Mouse (Mus musculus): ENCODE measurements at regions not wholly inside any gene's neighbourhood (a gene's known extent, or its start where the extent isn't known, plus 50 kb on each side); places are given as distances from the start of the nearest gene placed in this dataset.

DNA sequence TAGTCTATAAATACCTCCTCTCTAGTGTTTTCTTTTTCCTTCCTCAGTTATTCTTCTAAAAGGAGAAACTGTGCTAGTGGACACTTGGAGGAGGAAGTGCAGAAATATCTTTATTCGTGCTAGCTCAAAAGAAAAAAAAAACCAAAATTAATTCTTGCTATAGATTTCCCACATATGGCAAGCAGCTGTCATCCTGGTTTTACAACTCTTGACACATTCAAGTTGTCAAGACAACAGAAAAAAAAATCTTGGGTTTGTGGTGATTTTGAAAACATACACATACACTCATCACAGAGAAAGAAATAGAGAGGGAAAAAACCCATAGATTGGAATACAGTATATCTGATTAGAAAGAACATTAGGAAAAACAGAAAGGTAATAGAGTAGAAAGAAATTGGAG lies 352.8 kb upstream of the Slco3a1 start:
- DNase-seq (ENCODE audit: low spot score in 2 of 2) = no peak

GRCm38 (mm10) chr7:74877466-74877865 lies 322.9 kb upstream of the Slco3a1 start:
- no peak for DNase-seq (ENCODE audit: low spot score in 2 of 2)

- DNase-seq (ENCODE audit: low spot score in 2 of 2) = peak; percentile 22 to 34
Observed at GRCm38 (mm10) chr7:74876667-74877066, 322.1 kb upstream of the Slco3a1 start.

DNA sequence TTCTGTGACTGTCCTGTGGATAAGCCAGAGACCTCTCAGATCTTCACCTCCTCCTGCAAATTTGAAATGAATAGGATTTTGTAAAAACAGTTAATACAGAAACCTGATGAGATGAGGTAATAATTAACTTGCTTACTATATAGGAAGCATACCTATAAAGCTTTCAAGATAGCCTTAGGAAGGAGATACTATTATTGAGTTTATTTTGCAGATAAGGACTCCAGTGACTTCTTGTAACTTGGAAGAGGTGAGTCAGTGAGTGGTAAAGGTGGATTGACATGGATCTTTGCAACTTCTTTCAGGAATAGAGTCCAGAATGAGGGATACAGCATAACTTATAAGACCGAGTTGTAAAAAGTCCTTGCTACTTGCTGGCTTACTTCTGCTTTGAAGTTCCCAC lies 315.7 kb upstream of the Slco3a1 start:
- DNase-seq (ENCODE audit: low spot score in 2 of 2) = no peak

DNA sequence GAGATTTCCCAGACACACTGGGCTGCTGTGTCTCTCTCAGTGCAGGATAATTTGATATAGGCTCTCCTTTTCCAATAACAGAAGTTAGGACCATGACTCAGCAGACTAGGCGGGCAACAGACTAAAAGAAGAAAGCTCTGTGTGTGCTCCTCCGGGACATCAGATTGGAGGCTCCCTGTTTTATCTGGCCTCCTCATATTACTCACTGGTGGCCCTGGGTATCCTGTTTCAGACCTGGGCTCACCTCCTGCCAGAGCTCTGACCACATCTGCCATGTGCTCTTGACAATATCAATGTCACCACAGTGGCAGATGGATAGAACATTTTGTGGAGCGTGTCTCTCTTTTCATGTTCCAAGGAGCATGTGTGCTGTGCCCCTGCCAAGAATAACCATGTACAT lies 308.1 kb upstream of the Slco3a1 start:
- DNase-seq (ENCODE audit: low spot score in 2 of 2) = no peak

DNA sequence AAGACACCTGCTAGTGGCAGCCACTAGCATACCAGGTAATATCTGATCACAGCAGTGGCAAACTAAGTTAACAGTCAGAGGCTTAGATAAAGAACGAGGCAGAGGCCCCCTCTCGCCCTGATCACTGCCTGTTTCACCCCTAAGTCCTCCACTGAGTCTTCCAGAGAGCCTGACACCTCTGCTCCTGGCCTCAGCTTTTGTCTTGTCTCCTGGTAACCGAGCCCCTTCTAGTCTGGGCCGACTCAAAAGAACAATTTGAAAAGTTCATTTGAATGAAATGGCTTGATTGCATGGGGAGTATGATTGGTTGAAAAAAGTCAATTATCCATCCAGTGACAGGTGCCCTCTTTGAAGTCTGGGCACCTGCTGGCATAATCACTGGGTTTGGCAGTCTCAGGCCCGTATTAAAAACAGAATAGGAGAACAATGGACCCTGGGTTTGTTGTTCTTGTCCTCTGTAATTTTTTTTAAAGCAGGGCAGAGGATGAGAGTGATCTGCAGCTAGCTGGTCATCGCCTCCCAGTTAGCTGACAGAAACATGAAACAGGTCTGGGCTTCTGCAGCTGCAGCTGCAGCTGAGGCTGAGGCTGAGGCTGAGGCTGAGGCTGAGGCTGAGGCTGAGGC lies 289.8 kb upstream of the Slco3a1 start:
- DNase-seq (ENCODE audit: low spot score in 2 of 2) = no peak

DNA sequence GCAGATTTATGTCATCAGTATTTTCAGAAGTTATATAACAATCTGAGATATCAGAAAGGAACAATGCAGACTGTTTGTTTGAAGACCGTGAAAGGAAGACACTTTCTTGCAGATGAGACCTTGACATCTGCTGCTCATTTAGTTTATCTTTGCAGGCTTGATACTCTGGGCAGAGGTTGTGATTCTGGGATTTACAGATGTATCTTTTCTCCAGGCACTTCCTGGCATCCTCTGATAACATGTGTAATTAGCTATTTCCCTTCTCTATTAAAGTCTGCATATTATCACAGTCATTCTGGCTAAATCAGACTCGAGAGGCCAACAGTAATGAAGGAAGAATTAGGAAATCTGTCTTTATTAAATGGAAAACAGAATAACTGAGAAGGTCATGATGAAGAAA lies 268.7 kb upstream of the Slco3a1 start:
- no peak for DNase-seq (ENCODE audit: low spot score in 2 of 2)

GRCm38 (mm10) chr7:74793241-74793640 lies 238.7 kb upstream of the Slco3a1 start:
- no peak for DNase-seq (ENCODE audit: low spot score in 2 of 2)

DNA sequence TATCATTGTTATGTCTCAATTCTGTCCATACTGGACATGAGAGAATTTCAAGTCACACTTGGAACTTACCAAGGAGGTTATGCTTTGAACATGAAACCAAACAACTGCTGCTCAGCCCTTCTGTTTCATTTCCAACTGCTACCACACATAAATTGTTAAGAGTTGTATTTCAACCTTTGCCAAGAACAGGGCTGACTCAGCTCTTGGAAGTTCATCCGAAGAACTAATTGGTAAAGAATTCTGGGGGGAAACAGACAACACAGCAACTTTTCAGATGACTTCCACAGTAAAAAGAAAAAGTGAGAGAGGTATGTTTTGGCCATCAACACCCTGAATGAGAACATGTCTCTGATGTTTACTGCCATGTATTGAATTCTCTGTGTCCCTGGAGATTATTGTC lies 234.1 kb upstream of the Slco3a1 start:
- no peak for DNase-seq (ENCODE audit: low spot score in 2 of 2)

DNA sequence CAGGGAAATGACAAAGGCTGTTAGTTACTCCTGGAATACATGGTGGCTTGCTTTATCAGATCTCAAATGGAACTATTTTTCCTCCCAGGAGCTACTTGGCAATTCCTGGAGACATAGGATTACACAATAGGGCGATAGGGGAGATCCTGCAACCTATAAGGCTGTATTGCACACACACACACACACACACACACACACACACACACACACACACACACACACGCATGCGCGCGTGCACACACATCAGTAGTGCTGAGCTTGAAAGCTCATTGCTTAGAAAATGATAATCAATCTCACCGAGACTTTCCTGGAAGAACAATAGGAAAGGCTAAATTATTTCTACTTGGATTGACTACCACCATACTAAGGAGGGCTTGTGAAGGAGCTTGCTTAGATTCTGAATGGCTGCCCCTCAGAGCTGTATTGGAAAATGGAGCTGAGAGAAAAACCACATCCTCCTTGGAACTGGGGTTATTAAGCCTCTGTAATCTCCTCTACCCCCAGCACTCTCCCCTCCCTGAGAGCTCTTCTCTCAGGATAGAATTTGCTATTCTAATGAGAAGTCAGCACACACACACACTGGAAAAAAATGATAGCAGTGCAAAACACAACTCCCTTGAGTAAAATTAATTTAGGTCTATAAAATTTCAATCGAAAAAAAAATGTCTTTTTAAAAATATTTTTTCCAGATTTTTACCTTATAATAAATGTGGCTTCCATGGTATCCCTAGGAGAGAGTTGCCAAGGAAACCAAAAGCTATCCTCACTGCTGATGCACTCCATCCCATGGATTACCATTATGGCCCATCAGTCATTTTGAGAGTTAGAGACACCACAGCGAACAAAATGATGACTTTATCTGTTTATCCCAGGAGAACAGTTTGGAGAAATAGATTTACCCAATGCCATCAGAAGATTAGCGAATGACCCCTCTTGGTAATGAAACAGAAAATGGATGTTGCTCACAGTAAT lies 217.1 kb upstream of the Slco3a1 start:
- DNase-seq (ENCODE audit: low spot score in 2 of 2) = no peak

GRCm38 (mm10) chr7:74766550-74766949 lies 212.0 kb upstream of the Slco3a1 start:
- DNase-seq (ENCODE audit: low spot score in 2 of 2) = no peak

DNA sequence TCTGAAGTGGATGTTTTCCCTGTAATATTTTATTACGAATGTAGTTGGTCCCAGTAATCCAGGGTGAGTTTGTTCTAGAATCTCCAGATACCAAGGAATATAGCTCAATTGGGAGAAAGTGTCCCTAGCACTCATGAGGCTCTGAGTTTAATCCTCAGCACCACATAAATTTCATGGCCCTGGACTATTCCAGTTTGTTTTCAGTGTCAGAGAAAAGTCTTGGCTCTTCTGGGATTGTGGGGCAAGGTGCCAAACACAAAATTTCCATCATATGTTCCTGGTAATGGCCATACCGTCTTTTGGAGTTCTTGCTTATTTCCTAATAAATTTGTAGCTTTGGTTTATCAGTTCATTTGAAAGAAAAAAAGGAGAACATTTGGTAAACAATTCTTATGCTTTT lies 202.9 kb upstream of the Slco3a1 start:
- DNase-seq (ENCODE audit: low spot score in 2 of 2) = no peak

GRCm38 (mm10) chr7:74747704-74748103 lies 193.1 kb upstream of the Slco3a1 start:
- no peak for DNase-seq (ENCODE audit: low spot score in 2 of 2)

- peak in 1 of 2 experiments; percentile 31 for DNase-seq (ENCODE audit: low spot score in 2 of 2)
Observed at GRCm38 (mm10) chr7:74734941-74735340, 180.4 kb upstream of the Slco3a1 start.

GRCm38 (mm10) chr7:74726324-74726991 lies 171.9 kb upstream of the Slco3a1 start:
- no peak for DNase-seq (ENCODE audit: low spot score in 2 of 2)

GRCm38 (mm10) chr7:74719321-74719720 lies 164.7 kb upstream of the Slco3a1 start:
- DNase-seq (ENCODE audit: low spot score in 2 of 2) = peak; percentile 46 to 55

DNA sequence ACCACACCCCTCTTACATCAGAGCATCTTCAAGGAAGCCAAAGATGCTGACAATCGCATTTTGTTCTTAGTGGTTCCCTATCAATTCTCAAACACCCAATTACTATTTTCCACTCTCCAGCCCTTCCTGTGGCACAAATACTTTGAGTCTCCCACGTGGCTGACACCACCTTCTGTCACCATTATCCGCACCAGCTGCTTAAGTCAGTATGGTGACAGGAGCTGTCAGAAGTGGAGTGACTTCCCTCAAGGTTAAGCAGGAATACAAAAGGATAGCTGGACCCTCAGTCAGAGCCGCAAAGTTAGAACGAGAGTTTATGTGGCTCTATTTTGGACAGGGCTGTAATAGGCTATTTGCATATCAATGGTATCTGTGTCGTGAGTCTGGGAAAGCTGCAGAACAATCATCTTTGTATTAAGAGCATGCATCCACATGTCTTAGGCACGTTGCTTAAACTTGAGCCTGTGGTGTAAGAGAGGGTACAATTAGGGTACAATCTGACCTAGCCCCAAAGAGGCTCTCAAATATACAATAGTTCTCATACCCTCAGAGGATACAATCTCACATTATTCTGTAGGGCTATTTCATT lies 155.5 kb upstream of the Slco3a1 start:
- DNase-seq (ENCODE audit: low spot score in 2 of 2) = no peak

DNA sequence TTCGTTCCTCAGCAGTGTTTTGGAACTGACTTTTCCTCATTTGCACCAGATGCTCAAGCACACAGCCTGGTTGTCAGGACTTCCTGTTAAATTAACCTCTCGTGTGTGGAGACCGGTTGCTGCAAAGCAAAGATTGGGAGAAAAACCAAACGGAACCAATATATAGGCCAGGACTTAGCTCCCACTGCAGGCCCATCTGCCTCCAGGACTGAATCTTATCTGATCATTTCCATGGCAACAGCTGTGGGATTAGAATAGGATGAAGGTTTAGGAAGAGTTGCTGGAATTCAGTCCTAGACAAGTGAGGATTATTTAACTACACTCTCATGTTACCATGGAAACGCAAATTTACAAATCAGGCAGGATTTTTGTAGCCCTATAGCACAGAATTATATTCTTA lies 154.4 kb upstream of the Slco3a1 start:
- DNase-seq (ENCODE audit: low spot score in 2 of 2) = peak; percentile 40 to 72

DNA sequence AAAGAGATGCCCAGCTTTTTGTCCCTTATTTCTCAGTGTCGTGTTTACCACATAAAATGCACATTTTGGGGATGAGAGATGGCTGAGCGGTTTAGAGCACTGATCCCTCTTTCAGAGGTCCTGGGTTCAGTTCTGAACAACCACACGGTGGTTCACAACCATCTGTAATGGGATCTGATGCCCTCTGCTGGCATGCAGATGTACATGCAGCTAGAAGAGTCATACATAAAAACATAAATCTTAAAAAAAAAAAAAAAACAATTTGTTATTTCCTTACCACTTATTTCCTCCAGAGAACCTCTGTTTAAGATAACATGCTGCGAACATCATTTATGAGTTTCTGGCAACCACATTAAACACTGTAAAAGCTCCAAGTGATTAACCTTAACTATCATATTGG lies 149.0 kb upstream of the Slco3a1 start:
- DNase-seq (ENCODE audit: low spot score in 2 of 2) = no peak

GRCm38 (mm10) chr7:74697794-74698354 lies 143.3 kb upstream of the Slco3a1 start:
- no peak for DNase-seq (ENCODE audit: low spot score in 2 of 2)

DNA sequence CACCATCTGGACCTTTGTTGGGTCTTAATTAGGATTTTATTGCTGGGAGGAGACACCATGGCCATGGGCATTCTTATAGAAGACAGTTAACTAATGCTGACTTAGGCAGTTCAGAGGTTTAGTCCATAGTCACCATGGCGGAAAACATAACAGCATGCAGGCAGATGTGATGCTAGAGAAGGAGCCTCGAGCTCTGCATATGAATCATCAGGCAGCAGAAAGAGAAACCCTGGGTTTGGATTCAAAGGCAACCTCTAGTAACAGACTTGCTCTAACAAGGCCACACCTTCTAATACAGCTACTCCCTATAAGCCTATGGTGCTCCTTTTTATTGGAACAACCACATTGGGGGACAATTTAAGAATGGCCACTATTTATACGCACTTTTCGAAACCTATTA lies 141.7 kb upstream of the Slco3a1 start:
- no peak for DNase-seq (ENCODE audit: low spot score in 2 of 2)

GRCm38 (mm10) chr7:74693049-74693448 lies 138.5 kb upstream of the Slco3a1 start:
- DNase-seq (ENCODE audit: low spot score in 2 of 2) = no peak
